Mouse (Mus musculus): ENCODE results near the gene Abat.

Gene Abat

GRCm38 (mm10) chr16:8636867-8637216, 123.6 kb downstream of the Abat start:
- DNase-seq (ENCODE audit: low spot score): no peak

GRCm38 (mm10) chr16:8637217-8638051, 124.2 kb downstream of the Abat start, which contains the start of the genes Pmm2 and Tmem186:
TSS of gene Pmm2 (plus strand) at chr16:8637674.
TSS of gene Tmem186 (minus strand) at chr16:8637712.
- peak; percentile 86 for DNase-seq (ENCODE audit: low spot score)

- DNase-seq (ENCODE audit: low spot score): no peak
Measured at GRCm38 (mm10) chr16:8638131-8638530, 124.9 kb downstream of the Abat start.

GRCm38 (mm10) chr16:8639466-8640191, 126.4 kb downstream of the Abat start:
- DNase-seq (ENCODE audit: low spot score): no peak

- no peak for DNase-seq (ENCODE audit: low spot score)
Measured at GRCm38 (mm10) chr16:8643855-8644254, 130.6 kb downstream of the Abat start.

GRCm38 (mm10) chr16:8645546-8645945, 132.3 kb downstream of the Abat start:
- no peak for DNase-seq (ENCODE audit: low spot score)

GRCm38 (mm10) chr16:8650007-8650406, 136.8 kb downstream of the Abat start:
- DNase-seq (ENCODE audit: low spot score): no peak

GRCm38 (mm10) chr16:8655108-8655507, 141.9 kb downstream of the Abat start:
- no peak for DNase-seq (ENCODE audit: low spot score)

- DNase-seq (ENCODE audit: low spot score): no peak
Measured at GRCm38 (mm10) chr16:8655599-8655998, 142.4 kb downstream of the Abat start.

GRCm38 (mm10) chr16:8656256-8656655, 143.0 kb downstream of the Abat start:
- no peak for DNase-seq (ENCODE audit: low spot score)

GRCm38 (mm10) chr16:8658349-8658748, 145.1 kb downstream of the Abat start:
- DNase-seq (ENCODE audit: low spot score): no peak

GRCm38 (mm10) chr16:8658764-8659163, 145.5 kb downstream of the Abat start:
- DNase-seq (ENCODE audit: low spot score): no peak

GRCm38 (mm10) chr16:8663022-8663421, 149.8 kb downstream of the Abat start:
- no peak for DNase-seq (ENCODE audit: low spot score)

- DNase-seq (ENCODE audit: low spot score): no peak
Measured at GRCm38 (mm10) chr16:8663606-8664539, 150.6 kb downstream of the Abat start.

- no peak for DNase-seq (ENCODE audit: low spot score)
Measured at GRCm38 (mm10) chr16:8665367-8665766, 152.1 kb downstream of the Abat start.

- DNase-seq (ENCODE audit: low spot score): no peak
Measured at GRCm38 (mm10) chr16:8666452-8666851, 153.2 kb downstream of the Abat start.

- DNase-seq (ENCODE audit: low spot score): no peak
Measured at GRCm38 (mm10) chr16:8667261-8667660, 154.0 kb downstream of the Abat start.

- DNase-seq (ENCODE audit: low spot score): no peak
Measured at GRCm38 (mm10) chr16:8667814-8668213, 154.6 kb downstream of the Abat start.

- DNase-seq (ENCODE audit: low spot score): no peak
Measured at GRCm38 (mm10) chr16:8668386-8668785, 155.2 kb downstream of the Abat start.

- no peak for DNase-seq (ENCODE audit: low spot score)
Measured at GRCm38 (mm10) chr16:8669432-8669831, 156.2 kb downstream of the Abat start.

GRCm38 (mm10) chr16:8670041-8671035, 157.1 kb downstream of the Abat start:
- DNase-seq (ENCODE audit: low spot score): no peak

Measured in testis, postnatal 14 days (tissue).